Mouse (Mus musculus): ENCODE measurements around the gene Slc12a4.

DNA sequence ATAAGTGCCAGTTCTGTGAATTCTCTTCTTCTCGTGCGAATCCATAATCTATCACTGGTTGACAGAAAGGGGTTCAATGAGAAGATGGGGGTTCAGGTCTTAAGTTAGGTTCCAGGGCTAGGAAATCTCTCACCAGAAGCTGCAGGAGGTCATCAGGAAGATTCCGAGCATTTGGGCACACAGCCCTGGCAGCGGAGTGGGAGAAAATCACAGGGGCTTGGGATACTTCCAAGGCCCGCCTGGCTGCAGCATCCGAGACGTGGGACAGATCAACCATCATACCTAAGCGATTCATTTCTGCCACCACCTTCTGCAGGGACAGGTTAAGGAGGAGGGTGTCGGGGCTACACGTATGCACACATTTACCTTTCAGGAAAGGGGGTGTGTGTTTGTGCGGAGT is 22.6 kb upstream of the Slc12a4 start:
- no peak for TF ChIP-seq HCFC1 (IDR thresholded peaks at IDR 0.05; ENCODE audit: borderline replicate concordance, insufficient read depth, low read length)
- TF ChIP-seq MAFK (IDR thresholded peaks at IDR 0.05; ENCODE audit: insufficient read depth, low read depth, low read length): no peak
- no peak for TF ChIP-seq ZC3H11A (IDR thresholded peaks at IDR 0.05; ENCODE audit: borderline replicate concordance, low read depth, low read length)
- no peak for TF ChIP-seq CHD2 (IDR thresholded peaks at IDR 0.05; ENCODE audit: low read depth, low read length)

Data from ES-E14 (cell line).